Mouse (Mus musculus) cortical plate, adult 2 months (tissue): ENCODE measurements around the gene Lyst.

Experiments used
- CTCF ChIP-seq: fragments of 200-500 bp; IDR thresholded peaks from 2 replicates; pipeline ENCODE4 v1.5.1; 2011; ENCODE audit warnings: mild to moderate bottlenecking, control low read depth, low read length; ENCODE audit not compliant: insufficient read depth; ENCODE audit errors: extremely low read depth
- POLR2A ChIP-seq: fragments of 200-500 bp; IDR thresholded peaks from 2 replicates; pipeline ENCODE4 v1.6.1; 2011; ENCODE audit warnings: mild to moderate bottlenecking, low read length, control low read depth; ENCODE audit not compliant: insufficient read depth; ENCODE audit errors: extremely low read depth

DNA sequence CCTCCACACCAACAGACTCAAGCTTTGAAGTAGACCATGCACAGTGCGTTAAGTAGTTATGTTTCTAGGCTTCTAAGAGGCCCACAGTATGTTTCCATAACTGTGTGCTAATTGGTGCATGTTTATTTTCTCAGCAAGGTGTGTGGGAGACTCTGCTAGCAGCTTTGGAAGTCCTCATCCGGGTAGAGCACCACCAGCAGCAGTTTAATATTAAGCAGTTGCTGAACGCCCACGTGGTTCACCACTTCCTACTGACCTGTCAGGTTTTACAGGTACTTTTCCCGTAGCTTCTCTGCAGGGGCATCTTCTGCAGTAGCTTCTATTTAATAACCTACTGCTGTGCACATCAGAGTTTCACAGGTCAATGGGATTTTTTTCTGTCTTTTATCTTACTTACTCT lies 80.5 kb downstream of the Lyst start:
- TF ChIP-seq POLR2A (no peak), CTCF (no peak)
